Mouse (Mus musculus): ENCODE data around the gene Gm11562. TPM values are rescaled to one million over a fixed set of nuclear protein-coding genes. Genes with fewer than 3 reads are reported as not detected.
"Not testable (repeated sequence)": the region's sequence is repeated elsewhere in the genome, so short reads cannot be mapped to it uniquely, and the experiment has no call there.

Gm11562 gene
- polyA plus RNA-seq, 1 experiment from 2014 or later: not detected

DNA sequence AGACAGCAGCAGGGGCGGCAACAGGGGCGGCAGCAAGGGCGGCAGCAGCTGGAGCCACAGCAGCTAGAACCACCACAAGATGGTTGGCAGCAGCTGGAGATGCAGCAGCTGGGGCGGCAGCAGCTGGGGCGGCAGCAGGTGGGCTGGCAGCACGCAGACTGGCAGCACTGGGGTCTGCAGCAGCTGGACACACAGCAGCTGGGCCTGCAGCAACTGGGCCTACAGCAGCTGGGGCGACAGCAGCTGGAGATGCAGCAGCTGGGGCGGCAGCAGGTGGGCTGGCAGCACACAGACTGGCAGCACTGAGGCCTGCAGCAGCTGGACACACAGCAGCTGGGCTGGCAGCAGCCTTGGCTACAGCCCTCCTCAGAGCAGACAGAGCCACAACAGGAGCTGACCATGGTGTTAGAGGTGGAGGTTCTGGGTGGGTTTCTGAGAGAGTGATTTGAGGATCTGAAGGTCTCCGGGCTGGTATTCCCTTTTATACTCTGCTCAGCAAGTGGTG lies 23.5 kb upstream of the Gm11562 start, which contains the start of gene Krtap4-7:
Krtap4-7 (minus strand) TSS at position 455 of the 505 bp plus-strand sequence.
- H3K9me3 ChIP-seq (replicated peaks; ENCODE audit: control insufficient read depth, low read length, poor library complexity, severe bottlenecking); H3K27me3 ChIP-seq (ENCODE audit: control insufficient read depth, insufficient read depth, low read depth, low read length); H3K4me1 ChIP-seq (ENCODE audit: control insufficient read depth, insufficient read depth, low read length); H3K9ac ChIP-seq (ENCODE audit: low read depth, low read length); H3K4me3 ChIP-seq (ENCODE audit: low read depth, low read length); ATAC-seq; H3K27ac ChIP-seq (ENCODE audit: low read length); H3K36me3 ChIP-seq (ENCODE audit: control insufficient read depth, insufficient read depth, low read length); H3K4me2 ChIP-seq (ENCODE audit: low read length): not testable (repeated sequence)
- 84% methylated on average over 9 of the region's 9 CpGs for WGBS

- no peak overlapping the region for H3K4me2 ChIP-seq (ENCODE audit: low read length)
Observed at GRCm38 (mm10) chr11:99640926-99641325, 20.7 kb upstream of the Gm11562 start.

GRCm38 (mm10) chr11:99637086-99637485 lies 16.9 kb upstream of the Gm11562 start:
- no peak overlapping the region for H3K9ac ChIP-seq (ENCODE audit: low read depth, low read length)
- H3K36me3 ChIP-seq (ENCODE audit: control insufficient read depth, insufficient read depth, low read length): no peaks in the 10 kb centered on the region
- H3K27me3 ChIP-seq (ENCODE audit: control insufficient read depth, insufficient read depth, low read depth, low read length): no peaks in the 10 kb centered on the region
- no peak for ATAC-seq
- WGBS: 62% methylated on average over 1 of the region's 1 CpGs
- no peaks in the 10 kb centered on the region for H3K4me1 ChIP-seq (ENCODE audit: control insufficient read depth, insufficient read depth, low read length)
- H3K4me2 ChIP-seq (ENCODE audit: low read length): no peak overlapping the region
- no peak overlapping the region for H3K4me3 ChIP-seq (ENCODE audit: low read depth, low read length)
- no peak overlapping the region for H3K27ac ChIP-seq (ENCODE audit: low read length)
- H3K9me3 ChIP-seq (replicated peaks; ENCODE audit: control insufficient read depth, low read length, poor library complexity, severe bottlenecking): no peaks in the 10 kb centered on the region

More at GRCm38 (mm10) chr11:99640926-99641325, 20.7 kb upstream of the Gm11562 start:
- H3K9me3 ChIP-seq (replicated peaks; ENCODE audit: control insufficient read depth, low read length, poor library complexity, severe bottlenecking): no peaks in the 10 kb centered on the region
- no peaks in the 10 kb centered on the region for H3K36me3 ChIP-seq (ENCODE audit: control insufficient read depth, insufficient read depth, low read length)
- ATAC-seq: no peak
- 55% methylated on average over 1 of the region's 1 CpGs for WGBS
- no peaks in the 10 kb centered on the region for H3K4me1 ChIP-seq (ENCODE audit: control insufficient read depth, insufficient read depth, low read length)
- H3K27ac ChIP-seq (ENCODE audit: low read length): no peak overlapping the region
- no peaks in the 10 kb centered on the region for H3K27me3 ChIP-seq (ENCODE audit: control insufficient read depth, insufficient read depth, low read depth, low read length)
- no peak overlapping the region for H3K9ac ChIP-seq (ENCODE audit: low read depth, low read length)
- H3K4me3 ChIP-seq (ENCODE audit: low read depth, low read length): no peak overlapping the region

DNA sequence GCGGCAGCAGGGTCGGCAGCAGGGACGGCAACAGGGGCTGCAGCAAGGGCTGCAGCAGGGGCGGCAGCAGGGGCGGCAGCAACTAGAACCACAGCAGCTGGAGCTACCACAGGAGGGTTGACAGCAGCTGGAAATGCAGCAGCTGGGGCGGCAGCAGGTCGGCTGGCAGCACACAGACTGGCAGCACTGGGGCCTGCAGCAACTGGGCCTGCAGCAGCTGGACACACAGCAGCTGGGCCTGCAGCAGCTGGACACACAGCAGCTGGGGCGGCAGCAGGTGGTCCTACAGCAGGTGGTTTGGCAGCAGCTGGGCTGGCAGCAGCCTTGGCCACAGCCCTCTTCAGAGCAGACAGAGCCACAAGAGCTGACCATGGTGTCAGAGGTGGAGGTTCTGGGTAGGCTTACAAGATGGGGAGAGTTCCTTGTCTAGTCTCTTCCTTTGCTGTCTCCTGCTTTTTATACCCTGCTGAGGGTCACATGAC lies 14.5 kb upstream of the Gm11562 start, which contains the start of gene Krtap4-2:
Krtap4-2 (minus strand) TSS at position 432 of the 482 bp plus-strand sequence.
- WGBS: 37% methylated on average over 8 of the region's 8 CpGs
- no peak within 1 kb of the TSS for H3K9ac ChIP-seq (ENCODE audit: low read depth, low read length)
- no peaks in the 10 kb centered on the region for H3K4me1 ChIP-seq (ENCODE audit: control insufficient read depth, insufficient read depth, low read length)
- H3K36me3 ChIP-seq (ENCODE audit: control insufficient read depth, insufficient read depth, low read length): no peaks in the 10 kb centered on the region
- no peak within 1 kb of the TSS for H3K4me3 ChIP-seq (ENCODE audit: low read depth, low read length)
- H3K27me3 ChIP-seq (ENCODE audit: control insufficient read depth, insufficient read depth, low read depth, low read length): no peaks in the 10 kb centered on the region
- no peak for ATAC-seq
- no peak within 1 kb of the TSS for H3K4me2 ChIP-seq (ENCODE audit: low read length)
- H3K9me3 ChIP-seq (replicated peaks; ENCODE audit: control insufficient read depth, low read length, poor library complexity, severe bottlenecking): no peaks in the 10 kb centered on the region
- no peak within 1 kb of the TSS for H3K27ac ChIP-seq (ENCODE audit: low read length)

DNA sequence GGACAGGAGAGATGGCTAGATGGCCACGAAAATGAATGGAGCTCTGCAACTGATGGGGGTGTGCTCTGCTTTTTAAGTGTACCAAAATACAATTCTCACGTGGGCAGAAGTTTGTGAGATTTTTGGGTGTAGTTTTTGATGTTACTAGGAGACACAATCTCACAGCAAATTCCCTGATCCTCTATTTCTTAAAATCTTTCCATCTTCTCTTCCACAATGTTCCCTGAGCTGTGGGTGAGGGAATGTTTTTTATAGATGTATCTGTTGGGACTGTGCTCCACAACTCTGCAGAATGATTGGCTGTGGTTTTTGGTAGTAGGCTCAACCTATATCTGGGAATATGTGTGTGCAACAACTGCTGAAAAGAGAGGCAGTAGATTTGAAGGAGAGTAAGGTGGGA lies 13.1 kb upstream of the Gm11562 start:
- no peak overlapping the region for H3K27ac ChIP-seq (ENCODE audit: low read length)
- H3K4me2 ChIP-seq (ENCODE audit: low read length): no peak overlapping the region
- no peak for ATAC-seq
- H3K4me1 ChIP-seq (ENCODE audit: control insufficient read depth, insufficient read depth, low read length): no peaks in the 10 kb centered on the region
- no peak overlapping the region for H3K9ac ChIP-seq (ENCODE audit: low read depth, low read length)
- H3K9me3 ChIP-seq (replicated peaks; ENCODE audit: control insufficient read depth, low read length, poor library complexity, severe bottlenecking): no peaks in the 10 kb centered on the region
- H3K36me3 ChIP-seq (ENCODE audit: control insufficient read depth, insufficient read depth, low read length): no peaks in the 10 kb centered on the region
- H3K4me3 ChIP-seq (ENCODE audit: low read depth, low read length): no peak overlapping the region
- 75% methylated on average over 2 of the region's 2 CpGs for WGBS
- H3K27me3 ChIP-seq (ENCODE audit: control insufficient read depth, insufficient read depth, low read depth, low read length): no peaks in the 10 kb centered on the region

GRCm38 (mm10) chr11:99630890-99631289 lies 10.7 kb upstream of the Gm11562 start:
- H3K9me3 ChIP-seq (replicated peaks; ENCODE audit: control insufficient read depth, low read length, poor library complexity, severe bottlenecking): no peaks in the 10 kb centered on the region
- 79% methylated on average over 3 of the region's 3 CpGs for WGBS
- H3K27ac ChIP-seq (ENCODE audit: low read length): no peak overlapping the region
- no peaks in the 10 kb centered on the region for H3K4me1 ChIP-seq (ENCODE audit: control insufficient read depth, insufficient read depth, low read length)
- no peaks in the 10 kb centered on the region for H3K36me3 ChIP-seq (ENCODE audit: control insufficient read depth, insufficient read depth, low read length)
- no peak for ATAC-seq
- H3K9ac ChIP-seq (ENCODE audit: low read depth, low read length): no peak overlapping the region
- no peak overlapping the region for H3K4me2 ChIP-seq (ENCODE audit: low read length)
- H3K4me3 ChIP-seq (ENCODE audit: low read depth, low read length): no peak overlapping the region
- no peaks in the 10 kb centered on the region for H3K27me3 ChIP-seq (ENCODE audit: control insufficient read depth, insufficient read depth, low read depth, low read length)

DNA sequence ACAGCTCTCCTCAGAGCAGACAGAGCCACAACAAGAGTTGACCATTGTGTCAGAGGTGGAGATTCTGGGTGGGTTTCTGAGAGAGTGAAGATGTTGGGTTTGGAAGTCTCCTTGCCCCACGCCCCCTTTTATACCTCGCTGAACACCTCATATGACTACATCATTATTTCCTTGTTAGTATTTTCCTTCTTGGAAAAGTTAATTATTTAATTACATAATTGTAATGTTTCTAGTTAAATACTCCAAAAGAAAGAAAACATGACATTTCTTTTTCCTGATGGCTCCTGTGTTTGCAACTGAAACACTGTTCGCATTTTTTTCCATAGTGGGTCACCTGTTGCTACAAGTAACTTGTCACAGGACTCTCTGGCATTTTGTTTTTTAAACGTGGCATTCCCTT lies 7.9 kb upstream of the Gm11562 start, which contains the start of gene Krtap4-1:
Krtap4-1 (minus strand) TSS at position 101 of the 400 bp plus-strand sequence.
- WGBS: 80% methylated on average over 4 of the region's 4 CpGs
- Histone ChIP-seq H3K4me1 (ENCODE audit: control insufficient read depth, insufficient read depth, low read length) (no peaks in the 10 kb centered on the region), H3K27me3 (ENCODE audit: control insufficient read depth, insufficient read depth, low read depth, low read length) (no peaks in the 10 kb centered on the region), H3K27ac (ENCODE audit: low read length) (no peak within 1 kb of the TSS), H3K4me3 (ENCODE audit: low read depth, low read length) (no peak within 1 kb of the TSS), H3K9me3 (replicated peaks; ENCODE audit: control insufficient read depth, low read length, poor library complexity, severe bottlenecking) (no peaks in the 10 kb centered on the region), H3K4me2 (ENCODE audit: low read length) (no peak within 1 kb of the TSS), H3K9ac (ENCODE audit: low read depth, low read length) (no peak within 1 kb of the TSS), H3K36me3 (ENCODE audit: control insufficient read depth, insufficient read depth, low read length) (no peaks in the 10 kb centered on the region)
- ATAC-seq: no peak

DNA sequence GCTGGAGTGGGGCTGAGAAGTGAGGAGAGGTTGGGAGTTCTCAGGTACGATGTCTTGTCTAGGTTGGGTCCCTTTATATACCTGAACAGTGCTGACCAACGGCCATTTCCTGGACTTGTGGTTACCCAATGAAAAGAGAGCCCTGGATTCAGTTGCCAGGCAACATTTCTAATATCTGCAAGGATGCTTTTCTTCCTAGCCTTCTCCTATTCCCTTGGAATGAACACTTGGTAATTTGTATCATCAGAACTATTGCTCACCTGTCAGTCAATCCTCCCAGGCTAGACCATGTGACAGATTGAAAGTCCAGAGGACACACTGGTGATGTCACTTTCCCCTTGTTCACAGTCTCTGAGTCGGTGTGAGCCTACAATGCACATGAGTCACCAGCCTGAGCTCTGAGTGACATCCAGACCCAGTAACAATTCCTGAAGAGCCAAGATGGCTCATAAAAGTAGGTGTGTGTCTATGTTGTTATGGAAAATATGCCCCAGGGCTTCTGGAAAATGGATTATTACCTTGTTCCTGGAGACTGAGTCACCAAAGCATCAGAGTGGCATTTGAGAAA lies 5.4 kb downstream of the Gm11562 start, which contains the start of gene Krtap2-4:
Krtap2-4 (minus strand) TSS at position 51 of the 568 bp plus-strand sequence.
- H3K4me2 ChIP-seq (ENCODE audit: low read length): no peak within 1 kb of the TSS
- no peak within 1 kb of the TSS for H3K4me3 ChIP-seq (ENCODE audit: low read depth, low read length)
- H3K9ac ChIP-seq (ENCODE audit: low read depth, low read length): no peak within 1 kb of the TSS
- 73% methylated on average over 3 of the region's 3 CpGs for WGBS
- no peaks in the 10 kb centered on the region for H3K27me3 ChIP-seq (ENCODE audit: control insufficient read depth, insufficient read depth, low read depth, low read length)
- H3K4me1 ChIP-seq (ENCODE audit: control insufficient read depth, insufficient read depth, low read length): no peaks in the 10 kb centered on the region
- no peak for ATAC-seq
- H3K36me3 ChIP-seq (ENCODE audit: control insufficient read depth, insufficient read depth, low read length): no peaks in the 10 kb centered on the region
- H3K9me3 ChIP-seq (replicated peaks; ENCODE audit: control insufficient read depth, low read length, poor library complexity, severe bottlenecking): no peaks in the 10 kb centered on the region
- H3K27ac ChIP-seq (ENCODE audit: low read length): no peak within 1 kb of the TSS

DNA sequence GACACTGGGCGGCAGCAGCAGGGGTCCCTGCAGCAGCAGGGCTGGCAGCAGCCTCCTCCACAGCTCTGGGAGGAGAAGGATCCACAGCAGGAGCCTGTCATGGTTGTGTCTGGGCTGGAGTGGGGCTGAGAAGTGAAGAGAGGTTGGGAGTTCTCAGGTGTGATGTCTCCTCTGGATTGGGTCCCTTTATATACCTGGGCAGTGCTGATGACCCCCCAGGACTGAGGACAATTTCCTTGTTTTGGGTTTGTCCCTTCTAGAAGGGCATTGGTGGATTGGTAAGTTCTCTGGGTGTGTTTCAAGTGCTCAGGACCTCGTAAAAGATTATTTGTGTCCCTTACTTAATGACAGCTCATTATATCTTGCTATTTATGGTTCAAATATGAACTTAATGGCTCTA lies 10.1 kb downstream of the Gm11562 start, which contains the start of gene Gm11937:
Gm11937 (minus strand) TSS at position 101 of the 400 bp plus-strand sequence.
- ATAC-seq; H3K4me2 ChIP-seq (ENCODE audit: low read length); H3K9ac ChIP-seq (ENCODE audit: low read depth, low read length); H3K4me3 ChIP-seq (ENCODE audit: low read depth, low read length); H3K27ac ChIP-seq (ENCODE audit: low read length); H3K36me3 ChIP-seq (ENCODE audit: control insufficient read depth, insufficient read depth, low read length); H3K27me3 ChIP-seq (ENCODE audit: control insufficient read depth, insufficient read depth, low read depth, low read length); H3K9me3 ChIP-seq (replicated peaks; ENCODE audit: control insufficient read depth, low read length, poor library complexity, severe bottlenecking); H3K4me1 ChIP-seq (ENCODE audit: control insufficient read depth, insufficient read depth, low read length): not testable (repeated sequence)
- 77% methylated on average over 1 of the region's 2 CpGs for WGBS
